Mouse (Mus musculus) urinary bladder, postnatal 14 days (tissue): ENCODE results near the gene Txnrd3.

ENCODE experiments used
- DNase-seq: peaks from one replicate; pipeline ENCODE4 v3.0.0; 2021; ENCODE audit warnings: low spot score

The Txnrd3 gene

DNA sequence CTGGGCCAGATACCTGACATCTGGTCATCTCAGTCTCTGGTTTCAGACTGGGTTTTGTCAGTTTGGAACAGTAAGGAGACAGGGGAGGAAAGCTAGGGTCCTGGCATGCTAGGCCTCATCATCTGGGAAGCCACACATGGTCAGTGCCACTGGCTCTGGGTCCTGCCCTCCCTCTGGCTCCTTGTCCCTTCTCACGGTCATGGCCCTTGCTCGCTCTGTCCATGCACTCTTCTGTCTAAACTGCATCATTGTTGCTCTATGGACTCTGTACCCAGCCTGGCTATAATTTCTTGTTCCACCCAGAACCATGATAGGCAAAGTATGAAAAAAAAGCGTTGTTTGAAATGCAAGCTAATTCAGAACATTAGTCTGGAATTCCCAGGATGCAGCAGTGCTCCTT is 11.2 kb downstream of the Txnrd3 start:
- no peak for DNase-seq

GRCm38 (mm10) chr6:89658342-89658741 is 14.6 kb downstream of the Txnrd3 start:
- no peak for DNase-seq

- no peak for DNase-seq
Observed at GRCm38 (mm10) chr6:89658931-89659330, 15.1 kb downstream of the Txnrd3 start.

- DNase-seq = peak; percentile 29
Observed at GRCm38 (mm10) chr6:89659692-89660423, 16.1 kb downstream of the Txnrd3 start.

DNA sequence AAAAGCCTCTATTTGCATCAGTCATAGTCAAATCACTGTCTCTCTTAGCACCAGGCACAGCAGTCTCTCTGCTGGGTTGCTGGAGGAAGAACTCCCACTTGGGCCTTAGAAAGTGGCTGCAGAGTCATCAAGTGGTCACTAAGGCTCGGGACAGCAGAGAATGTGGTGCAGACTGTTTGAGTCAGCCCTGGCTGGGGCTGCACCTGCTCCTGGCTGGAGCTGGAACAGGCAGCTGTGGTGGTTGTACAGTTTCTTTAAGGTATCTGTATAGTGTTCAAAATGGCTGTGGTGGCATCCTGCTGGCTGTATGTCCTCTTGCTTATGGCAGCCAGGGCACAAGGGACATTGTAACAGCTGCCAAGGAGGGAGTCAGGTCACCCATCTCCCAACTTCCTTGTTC is 16.7 kb downstream of the Txnrd3 start:
- DNase-seq = no peak

GRCm38 (mm10) chr6:89662521-89662920 is 18.7 kb downstream of the Txnrd3 start:
- no peak for DNase-seq

DNA sequence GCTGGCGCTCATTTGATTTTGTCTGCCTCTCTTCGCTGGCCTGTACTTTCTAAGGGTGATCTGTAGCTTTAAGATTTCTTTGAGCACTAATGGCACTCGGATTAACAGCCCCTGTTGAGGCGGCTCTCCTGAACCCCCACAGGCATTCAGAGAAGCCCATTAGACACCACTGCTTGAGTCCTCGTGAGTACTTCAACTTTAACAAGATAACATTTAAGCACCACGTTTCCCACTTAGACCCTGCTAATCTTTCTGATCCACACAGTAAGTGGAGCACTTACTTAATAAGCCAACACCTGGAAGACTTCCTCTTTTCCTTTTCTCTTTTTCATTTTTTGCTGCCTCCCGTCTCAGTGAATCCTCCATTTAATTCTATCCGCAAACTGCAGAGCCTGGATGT is 21.4 kb downstream of the Txnrd3 start:
- DNase-seq = no peak

GRCm38 (mm10) chr6:89665667-89666066 is 21.9 kb downstream of the Txnrd3 start:
- no peak for DNase-seq

GRCm38 (mm10) chr6:89666976-89667375 is 23.2 kb downstream of the Txnrd3 start:
- DNase-seq = no peak

DNA sequence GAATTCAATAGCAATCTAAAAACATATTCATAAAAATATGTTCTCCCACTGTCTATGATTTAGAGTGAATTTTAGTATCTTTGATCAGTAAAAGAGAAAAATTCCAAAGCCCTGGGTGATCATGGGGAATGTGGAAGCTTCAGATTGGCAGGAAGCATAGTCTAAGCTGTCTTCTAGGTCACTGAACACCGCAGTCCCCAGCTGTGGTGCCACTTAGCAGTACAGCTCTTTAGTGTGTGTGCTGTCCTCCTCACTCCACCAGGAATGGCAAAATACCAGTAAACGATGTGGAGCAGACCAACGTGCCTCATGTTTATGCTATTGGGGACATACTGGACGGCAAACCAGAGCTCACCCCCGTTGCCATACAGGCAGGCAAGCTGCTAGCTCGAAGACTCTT is 25.8 kb downstream of the Txnrd3 start:
- no peak for DNase-seq

DNA sequence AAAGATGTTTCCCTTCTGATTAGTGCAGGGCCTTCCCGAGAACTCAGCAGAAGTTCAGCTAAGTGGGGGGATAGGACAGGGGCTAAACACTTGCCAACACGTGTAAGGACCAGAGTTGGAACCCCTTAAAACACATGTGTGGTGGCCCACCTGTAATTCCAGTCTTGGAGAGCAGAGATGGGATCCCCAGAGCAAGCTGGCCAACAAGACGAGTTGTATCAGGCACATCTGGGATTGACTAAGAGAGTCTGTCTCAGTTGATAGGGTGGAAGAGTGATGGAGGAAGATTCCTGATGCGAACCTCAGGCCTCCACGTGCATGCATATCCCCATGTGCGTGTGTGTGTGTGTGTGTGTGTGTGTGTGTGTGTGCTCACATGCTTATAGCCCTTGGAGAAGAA is 27.6 kb downstream of the Txnrd3 start:
- no peak for DNase-seq

DNA sequence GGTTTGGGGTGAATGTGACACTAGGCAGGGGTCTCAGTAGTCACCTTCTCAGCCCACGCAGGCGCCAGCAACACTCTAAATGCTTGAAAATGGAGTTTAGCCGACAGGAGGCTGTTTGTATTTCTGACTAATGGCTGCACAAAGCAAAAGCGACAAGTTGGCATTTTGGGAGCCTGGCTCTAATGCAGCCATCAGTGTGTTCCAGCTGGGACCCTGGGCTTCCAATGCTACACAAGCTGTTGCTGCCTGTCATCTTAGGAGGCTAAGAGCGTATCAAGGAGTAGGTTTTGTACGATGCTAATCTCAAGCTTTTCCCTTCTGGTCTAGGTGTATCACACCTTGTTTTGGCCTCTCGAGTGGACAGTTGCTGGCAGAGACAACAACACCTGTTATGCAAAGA is 28.9 kb downstream of the Txnrd3 start:
- no peak for DNase-seq

- DNase-seq = no peak
Observed at GRCm38 (mm10) chr6:89673135-89673780, 29.5 kb downstream of the Txnrd3 start.

- DNase-seq = no peak
Observed at GRCm38 (mm10) chr6:89678522-89678921, 34.7 kb downstream of the Txnrd3 start.

- DNase-seq = peak; percentile 64
Observed at GRCm38 (mm10) chr6:89679291-89679835, 35.6 kb downstream of the Txnrd3 start.

DNA sequence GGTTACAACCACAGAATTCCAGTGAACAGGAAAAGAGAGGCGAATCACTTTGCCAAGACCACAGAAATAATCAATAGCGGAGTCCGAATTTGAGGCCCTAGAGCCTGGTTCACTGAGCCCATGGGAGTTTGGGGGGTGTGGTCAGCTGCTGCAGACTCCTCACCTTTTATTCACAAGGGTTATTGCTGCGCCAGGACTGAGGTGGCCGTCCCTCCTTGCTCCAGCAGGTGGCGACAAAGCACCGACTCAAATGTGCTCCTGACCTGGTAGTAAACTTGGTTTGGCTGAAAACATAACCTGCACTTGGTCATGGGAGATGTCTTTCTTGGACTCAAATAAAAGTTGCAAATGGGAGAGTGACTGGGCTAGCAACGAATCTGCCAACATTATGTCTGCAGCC is 36.4 kb downstream of the Txnrd3 start:
- peak; percentile 79 for DNase-seq

DNA sequence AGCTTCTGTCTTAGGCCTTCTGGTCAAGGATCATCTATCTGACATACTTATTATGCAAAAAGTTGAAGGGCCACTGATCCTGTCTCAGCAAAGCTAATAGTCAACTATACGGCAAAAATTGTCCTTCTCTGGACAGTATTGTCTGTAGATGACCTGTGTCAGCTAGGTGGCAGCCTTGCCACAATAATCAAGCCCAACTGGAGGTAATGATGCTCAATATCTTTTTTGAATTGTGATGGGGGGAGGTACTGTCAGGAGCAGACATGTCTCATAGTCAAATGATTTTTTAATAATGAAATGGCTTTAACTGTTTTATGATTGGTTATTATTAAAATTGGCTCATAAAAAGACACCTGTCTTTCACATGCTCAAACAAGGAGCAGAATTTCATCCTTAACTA is 40.4 kb downstream of the Txnrd3 start:
- DNase-seq = no peak

GRCm38 (mm10) chr6:89687100-89687499 is 43.3 kb downstream of the Txnrd3 start:
- no peak for DNase-seq

- DNase-seq = no peak
Observed at GRCm38 (mm10) chr6:89706624-89707023, 62.8 kb downstream of the Txnrd3 start.

DNA sequence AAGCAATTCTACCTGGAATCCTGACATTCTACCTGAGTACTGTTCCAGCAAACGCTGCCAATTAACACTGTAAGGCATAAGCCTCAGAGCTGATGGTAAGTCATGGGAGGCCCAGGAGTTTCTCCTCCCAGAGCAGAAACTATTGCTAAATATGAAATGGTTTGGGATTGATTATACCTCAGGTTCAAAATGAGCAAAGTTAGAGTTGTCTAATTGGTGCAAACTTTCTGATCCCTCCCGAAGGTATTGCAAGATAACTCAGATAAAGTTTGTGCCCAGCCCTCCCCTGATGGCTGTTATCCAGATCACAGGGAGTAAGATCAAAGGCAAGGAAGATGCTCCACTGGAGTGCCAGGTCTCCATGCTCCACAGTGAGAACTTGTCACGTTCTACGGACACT is 63.5 kb downstream of the Txnrd3 start, which contains the start of gene Vmn1r40:
Gene Vmn1r40 (plus strand): TSS at position 301 of the 400 bp plus-strand sequence.
- DNase-seq = no peak

DNA sequence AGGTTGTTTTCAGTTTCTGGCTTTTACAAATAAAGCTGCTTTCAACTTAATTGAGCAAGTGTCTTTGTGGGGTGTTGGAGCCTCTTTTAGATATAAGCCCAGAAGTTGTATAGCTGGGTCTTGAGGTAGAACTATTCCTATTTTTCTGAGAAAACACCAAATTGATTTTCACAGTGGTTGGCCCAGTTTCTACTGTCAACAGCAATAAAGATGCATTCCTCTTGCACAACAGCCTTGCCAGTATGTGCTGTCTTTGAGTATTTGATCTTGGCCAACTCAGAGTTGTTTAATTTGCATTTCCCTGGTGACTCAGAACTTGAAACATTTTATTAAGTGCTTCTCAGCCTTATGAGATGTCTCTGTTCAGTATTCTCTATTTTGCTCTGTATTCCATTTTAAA is 74.3 kb downstream of the Txnrd3 start:
- no peak for DNase-seq
